In genomic region chr1:186493664-186494410, GRCm38 (mm10) we compare ENCODE assay signal across 17 mouse cellular contexts.
"Had no signal": no experiment of that assay in that cellular context is flagged by ENCODE, and none has a peak within 500 bp of the region (broad histone marks: within the 10 kb centered on the region; RNA-seq: fewer than 3 reads in every experiment).

No protein-coding gene starts in this region.

- H3K27me3 ChIP-seq: lung, embryonic 15.5 days; megakaryocyte, embryonic 14.5 days; midbrain, embryonic 13.5 days; midbrain, embryonic 15.5 days; neural tube, embryonic 12.5 days; stomach, embryonic 15.5 days had no signal

- ATAC-seq: lung, postnatal 0 days; midbrain, embryonic 13.5 days; midbrain, embryonic 15.5 days had no signal

- H3K9ac ChIP-seq: lung, embryonic 15.5 days; midbrain, embryonic 13.5 days; midbrain, embryonic 15.5 days; neural tube, embryonic 12.5 days; stomach, embryonic 15.5 days had no signal

- DNase-seq: lung, adult 2 months; lung, postnatal 14 days; lung, postnatal 36 days; right cerebral cortex, postnatal 14 days; thymus, adult 2 months; thymus, postnatal 14 days; thymus, postnatal 36 days had no signal

- H3K4me3 ChIP-seq: lung, embryonic 15.5 days; megakaryocyte, embryonic 14.5 days; midbrain, embryonic 13.5 days; midbrain, embryonic 15.5 days; neural tube, embryonic 12.5 days; stomach, embryonic 15.5 days had no signal

- H3K36me3 ChIP-seq: lung, embryonic 15.5 days; midbrain, embryonic 13.5 days; midbrain, embryonic 15.5 days; neural tube, embryonic 12.5 days; stomach, embryonic 15.5 days had no signal

- H3K9me3 ChIP-seq: lung, embryonic 15.5 days; midbrain, embryonic 13.5 days; midbrain, embryonic 15.5 days; neural tube, embryonic 12.5 days; stomach, embryonic 15.5 days had no signal

- H3K27ac ChIP-seq: lung, embryonic 15.5 days; macrophage; midbrain, embryonic 13.5 days; midbrain, embryonic 15.5 days; neural tube, embryonic 12.5 days; stomach, embryonic 15.5 days; stomach, postnatal 0 days had no signal

- H3K4me1 ChIP-seq: lung, embryonic 15.5 days; megakaryocyte, embryonic 14.5 days; midbrain, embryonic 13.5 days; midbrain, embryonic 15.5 days; neural tube, embryonic 12.5 days; stomach, embryonic 15.5 days had no signal

- H3K4me2 ChIP-seq: lung, embryonic 15.5 days; midbrain, embryonic 11.5 days; midbrain, embryonic 13.5 days; midbrain, embryonic 15.5 days; neural tube, embryonic 12.5 days; stomach, embryonic 15.5 days had no signal
